Mouse (Mus musculus) bone marrow, adult 2 months (tissue): ENCODE results near the gene Flt1.

Source experiments
- CTCF ChIP-seq: fragments of 200-500 bp; IDR thresholded peaks from 2 replicates; pipeline ENCODE4 v1.5.1; 2011; ENCODE audit warnings: low read length, control low read depth; ENCODE audit not compliant: control insufficient read depth, insufficient read depth
- POLR2A ChIP-seq: fragments of 200-500 bp; IDR thresholded peaks from 2 replicates; pipeline ENCODE4 v1.6.1; 2011; ENCODE audit warnings: low read depth, mild to moderate bottlenecking, control low read depth, low read length, borderline replicate concordance; ENCODE audit not compliant: control insufficient read depth

- TF ChIP-seq POLR2A (no peak), CTCF (no peak)
Observed at GRCm38 (mm10) chr5:147636676-147637075, 89.1 kb downstream of the Flt1 start.
